Mouse (Mus musculus) layer of hippocampus, postnatal 36 days (tissue): Measurements from ENCODE around the gene Atf7ip. TPM values are rescaled to one million over a fixed set of nuclear protein-coding genes. Genes with fewer than 3 reads are reported as not detected.

Experiments used
- DNase-seq, 2 experiments: peaks; one replicate each; pipeline ENCODE4 v3.0.0; 2022
- total RNA-seq, 2 experiments: library from RNA; stranded (reverse); gene quantifications; 2 replicates each; pipeline ENCODE4 v1.2.3; 2021

Atf7ip gene
- total RNA-seq, 2 experiments from 2014 or later: 101 to 109 TPM

- DNase-seq: no peak
Measured at GRCm38 (mm10) chr6:136525567-136525966, 19.6 kb downstream of the Atf7ip start.

DNA sequence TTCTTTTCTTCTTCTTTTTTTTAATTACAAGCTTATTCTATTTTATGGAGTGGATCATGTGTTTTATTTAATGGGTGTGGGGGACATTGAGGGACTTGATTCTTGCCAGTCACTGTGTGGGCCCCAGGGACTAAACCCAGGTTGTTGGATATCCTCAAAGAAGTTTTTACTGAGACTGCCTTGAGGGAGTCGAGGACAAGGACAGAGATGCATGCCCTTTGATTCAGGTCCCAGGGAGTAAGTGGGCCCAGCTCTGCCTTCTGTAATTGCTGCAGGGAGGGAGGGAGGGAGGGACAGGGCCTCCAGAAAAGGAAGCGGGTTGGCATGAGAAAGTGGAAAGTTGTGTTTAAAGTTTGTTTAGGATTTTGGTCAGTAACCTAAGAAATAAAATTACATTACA is 23.2 kb downstream of the Atf7ip start:
- DNase-seq: no peak

DNA sequence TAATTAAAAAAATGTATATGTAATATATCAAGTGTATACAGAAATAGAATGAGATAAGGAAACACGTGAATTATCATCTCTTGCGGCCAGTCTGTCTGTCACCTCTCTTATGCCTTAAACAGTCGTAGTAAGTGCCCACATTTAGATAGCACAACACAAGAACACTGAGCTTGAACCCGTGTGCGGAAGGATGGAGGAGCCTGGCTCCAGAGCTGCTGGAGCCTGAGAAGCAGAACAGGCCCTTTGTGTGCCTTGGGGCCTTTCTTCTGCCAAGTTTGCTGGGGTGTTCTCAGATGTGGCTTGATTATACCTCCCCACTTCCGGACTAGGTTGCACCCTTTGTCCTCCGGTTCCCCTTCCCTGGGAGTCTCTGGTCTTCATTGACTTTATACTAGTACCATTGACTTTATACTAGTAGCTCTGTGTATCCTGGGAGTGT is 25.8 kb downstream of the Atf7ip start:
- no peak for DNase-seq

GRCm38 (mm10) chr6:136532535-136533291 is 26.7 kb downstream of the Atf7ip start:
- DNase-seq: peak; percentile 59 to 73

- no peak for DNase-seq
Measured at GRCm38 (mm10) chr6:136533804-136534203, 27.8 kb downstream of the Atf7ip start.

- DNase-seq: no peak
Measured at GRCm38 (mm10) chr6:136534444-136534843, 28.5 kb downstream of the Atf7ip start.

DNA sequence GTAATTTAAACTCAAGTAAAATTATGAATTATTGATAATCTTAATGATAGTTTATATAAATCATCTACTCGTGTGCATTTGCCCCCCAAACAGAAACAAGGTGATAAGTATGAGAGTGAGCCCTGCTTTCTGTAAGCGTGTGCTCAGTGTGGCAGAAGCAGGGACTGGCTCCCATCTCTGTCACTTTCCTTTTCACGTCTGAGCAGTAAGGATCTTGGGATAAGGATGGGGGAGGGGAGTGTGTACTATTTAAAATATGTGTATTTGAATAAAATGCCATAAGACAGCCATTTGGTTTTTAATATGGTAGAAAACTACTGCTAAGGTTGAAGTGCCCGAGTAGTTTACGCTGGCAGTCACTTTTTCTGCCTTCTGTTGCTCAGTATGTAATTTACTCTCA is 29.2 kb downstream of the Atf7ip start:
- no peak for DNase-seq

DNA sequence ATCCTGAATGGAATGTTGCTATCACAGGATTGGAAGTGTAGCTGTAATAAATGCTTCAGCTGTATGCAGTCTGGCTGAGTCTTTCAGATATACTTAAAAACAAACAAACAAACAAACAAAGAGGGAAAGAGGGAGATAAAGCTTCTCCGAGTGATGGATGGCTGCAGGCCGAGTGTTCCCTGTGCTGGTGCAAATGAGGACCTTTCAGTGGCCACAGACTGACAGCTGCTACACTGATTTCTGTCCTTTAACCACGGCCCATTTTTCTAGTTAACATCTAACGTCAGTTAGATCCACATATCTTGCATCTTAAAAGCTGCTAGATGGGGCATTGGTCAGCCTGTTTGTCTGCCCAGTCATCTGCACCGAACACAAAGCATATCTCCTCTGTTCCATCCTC is 30.2 kb downstream of the Atf7ip start:
- DNase-seq: no peak

DNA sequence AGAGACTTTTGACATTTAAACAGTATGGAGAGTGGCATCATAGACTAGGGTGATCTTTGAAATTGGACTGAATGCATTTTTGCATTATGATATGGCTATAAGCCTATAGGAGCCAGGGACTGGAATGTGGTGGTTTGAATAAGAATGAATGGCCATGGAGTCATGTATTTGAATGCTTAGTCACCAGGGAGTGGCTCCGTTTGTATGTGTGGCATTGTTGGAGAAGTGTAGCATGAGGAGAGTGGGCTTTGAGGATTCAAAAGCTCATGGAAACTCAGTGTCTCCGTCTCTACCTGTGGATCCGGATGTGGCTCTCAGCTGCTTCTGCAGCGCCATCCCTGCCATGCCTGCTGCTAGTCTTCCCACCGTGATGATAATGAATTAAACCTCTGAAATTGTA is 35.4 kb downstream of the Atf7ip start:
- DNase-seq: no peak

DNA sequence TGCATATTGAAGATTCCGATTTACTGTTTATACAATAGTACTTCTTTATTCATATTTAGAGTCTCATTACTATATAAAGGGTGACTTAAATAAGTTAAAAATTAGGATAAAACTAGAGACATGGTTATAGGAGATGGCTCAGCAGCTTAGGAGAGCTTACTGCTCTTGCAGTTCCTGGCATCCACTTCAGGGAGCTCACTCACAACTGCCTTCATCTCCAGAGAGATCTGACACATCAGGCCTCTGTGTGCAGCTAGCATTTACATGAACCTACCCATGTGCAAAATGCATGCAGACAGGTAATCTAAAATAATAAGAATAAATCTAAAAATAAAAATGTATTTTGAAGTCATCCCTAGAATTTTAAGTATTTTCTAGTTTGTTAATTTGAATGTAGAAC is 36.1 kb downstream of the Atf7ip start:
- DNase-seq: no peak

DNA sequence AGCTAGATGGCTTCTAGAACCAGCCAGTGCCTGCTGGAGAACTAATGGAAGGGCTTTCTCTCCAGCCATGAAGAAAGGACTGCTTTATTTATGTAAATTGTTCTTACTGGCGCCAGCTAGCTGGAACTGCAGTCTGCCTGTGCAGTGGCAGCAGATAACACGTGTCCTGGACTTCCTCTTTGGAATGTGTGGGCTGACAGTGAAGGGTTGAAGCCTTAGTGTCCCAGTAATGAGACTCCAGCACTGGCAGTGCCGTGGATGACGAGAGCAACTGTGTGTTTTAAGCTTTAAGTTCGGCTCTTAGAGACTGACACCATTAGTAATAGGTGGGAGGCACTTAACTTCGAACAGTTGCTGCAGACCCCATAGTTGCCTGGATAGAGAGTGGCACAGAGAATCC is 37.2 kb downstream of the Atf7ip start:
- DNase-seq: no peak

GRCm38 (mm10) chr6:136545284-136545870 is 39.4 kb downstream of the Atf7ip start:
- DNase-seq: no peak

GRCm38 (mm10) chr6:136546286-136546685 is 40.3 kb downstream of the Atf7ip start:
- no peak for DNase-seq

DNA sequence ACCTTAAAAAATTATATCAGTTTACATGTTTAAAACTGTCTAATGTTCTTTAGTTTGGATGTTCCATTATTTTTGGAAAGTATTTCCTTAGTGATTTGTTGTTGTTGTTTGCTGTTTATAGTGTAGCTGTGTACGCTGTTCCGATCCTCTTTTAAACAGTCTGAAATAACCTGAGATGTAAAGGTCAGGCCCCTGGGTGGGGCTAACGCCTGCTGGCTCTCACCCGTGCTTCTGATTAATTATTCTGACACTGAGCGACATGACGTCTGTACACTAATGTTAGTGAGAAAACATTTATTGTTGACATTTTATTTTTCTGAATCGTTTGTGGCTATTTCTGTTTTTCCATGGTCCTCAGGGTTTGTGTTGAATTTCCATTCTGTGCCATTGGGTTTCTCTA is 41.0 kb downstream of the Atf7ip start:
- DNase-seq: no peak

- DNase-seq: peak; percentile 55 to 68
Measured at GRCm38 (mm10) chr6:136548041-136548770, 42.2 kb downstream of the Atf7ip start.

DNA sequence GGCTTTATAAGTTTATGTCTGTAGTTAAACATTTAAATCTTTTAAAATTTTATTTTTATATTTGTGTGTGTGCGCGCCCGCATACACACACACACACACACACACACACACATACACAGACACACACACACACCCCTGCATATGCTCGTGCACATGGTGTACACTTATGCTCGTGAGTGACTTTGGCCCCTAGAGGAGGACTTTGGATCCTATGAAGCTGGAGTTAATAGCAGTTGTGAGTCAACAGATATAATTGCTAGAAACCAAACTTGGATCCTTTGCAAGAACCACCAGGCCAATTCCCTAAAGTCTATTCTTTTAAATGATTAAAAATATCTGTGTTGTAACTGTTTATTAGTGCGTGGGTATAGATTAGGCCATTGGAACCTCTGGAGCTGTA is 42.8 kb downstream of the Atf7ip start:
- no peak for DNase-seq

DNA sequence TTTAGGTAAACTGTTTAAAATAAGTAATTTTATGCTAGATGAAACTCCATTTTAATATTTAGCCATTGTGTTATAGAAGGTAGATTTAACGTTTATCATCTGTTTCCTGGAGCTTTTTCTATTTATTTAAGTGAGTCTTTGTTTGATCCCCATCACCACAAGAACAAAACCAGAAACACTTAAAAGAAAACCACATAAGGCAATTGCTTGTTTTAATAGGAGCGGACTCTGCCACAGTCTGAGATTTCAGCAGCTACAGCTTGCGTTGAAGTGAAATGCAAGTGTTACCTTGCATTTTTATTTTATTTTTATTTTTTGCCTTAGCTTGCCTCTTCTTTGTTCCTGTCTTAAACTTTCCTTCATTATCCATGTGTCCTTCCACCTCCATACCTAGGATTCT is 43.6 kb downstream of the Atf7ip start:
- DNase-seq: no peak

GRCm38 (mm10) chr6:136550596-136551304 is 44.8 kb downstream of the Atf7ip start:
- DNase-seq: no peak

- no peak for DNase-seq
Measured at GRCm38 (mm10) chr6:136551550-136552109, 45.7 kb downstream of the Atf7ip start.

- DNase-seq: no peak
Measured at GRCm38 (mm10) chr6:136553156-136553555, 47.2 kb downstream of the Atf7ip start.

- DNase-seq: peak in 1 of 2 experiments; percentile 50
Measured at GRCm38 (mm10) chr6:136553767-136554569, 48.0 kb downstream of the Atf7ip start.
